14 mouse cellular contexts compared by ENCODE assay signal in genomic region chr5:110525701-110526100, GRCm38 (mm10). TPM values are rescaled to one million over a fixed set of nuclear protein-coding genes. Genes with fewer than 3 reads are reported as not detected.
"Had no signal": no experiment of that assay in that cellular context is flagged by ENCODE, and none has a peak within 500 bp of the region (broad histone marks: within the 10 kb centered on the region; RNA-seq: fewer than 3 reads in every experiment).

No protein-coding gene starts in this region.

- DNase-seq: left cerebral cortex, postnatal 4 days; liver; liver, embryonic 13.5 days; liver, postnatal 0 days; lung, adult 18-20 months; lung, adult 2 months; lung, embryonic 14.5 days; lung, postnatal 10 days; lung, postnatal 14 days; lung, postnatal 36 days; lung, postnatal 4 days; midbrain, embryonic 14.5 days had no signal

RNA-seq across cellular contexts. Expression of gene Galnt9, which starts 18.5 kb away (rescaled TPM):
- total RNA-seq: liver, adult 2 months; megakaryocyte-erythroid progenitor cell, adult 5-6 weeks had no signal
